Mouse (Mus musculus): ENCODE data around the gene Scn8a. TPM values are rescaled to one million over a fixed set of nuclear protein-coding genes. Genes with fewer than 3 reads are reported as not detected.

Gene Scn8a
- polyA plus RNA-seq, 1 experiment from 2014 or later = 11.6 TPM

DNA sequence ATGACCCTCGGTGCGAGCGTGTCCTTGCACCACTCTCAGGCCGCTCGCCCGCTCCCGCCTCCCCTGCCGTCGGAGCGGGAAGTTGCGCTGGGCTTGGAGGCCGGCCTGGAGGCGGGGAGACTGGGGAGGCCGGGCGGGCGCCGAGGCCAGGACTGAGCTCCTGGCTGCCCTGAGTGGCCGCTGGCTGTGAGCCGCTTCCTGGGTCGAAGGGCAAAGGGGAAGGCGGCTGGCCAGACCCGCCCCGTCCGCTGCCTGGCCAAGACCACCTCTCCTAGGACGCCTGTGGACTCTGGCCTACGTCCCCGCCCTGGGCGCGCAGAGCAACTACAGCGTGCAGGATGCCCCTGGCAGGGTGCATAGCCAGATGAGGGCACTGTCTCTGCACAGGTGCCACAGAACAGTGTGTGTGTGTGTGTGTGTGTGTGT, 209.1 kb downstream of the Scn8a start:
- under 1% methylated on average over 28 of the region's 30 CpGs for WGBS
- Histone ChIP-seq H3K9me3 (ENCODE audit: control insufficient read depth, low read length) (no peaks in the 10 kb centered on the region), H3K4me3 (ENCODE audit: low read depth, low read length) (peak overlapping the region; percentile 95), H3K4me1 (ENCODE audit: control insufficient read depth, insufficient read depth, low read length) (peaks cover 47% of the 10 kb centered on the region), H3K4me2 (peak overlapping the region; percentile 81), H3K27ac (ENCODE audit: low read depth, low read length) (peak overlapping the region; percentile 97), H3K9ac (ENCODE audit: low read length) (peak overlapping the region; percentile 97), H3K36me3 (ENCODE audit: control insufficient read depth, insufficient read depth, low read length) (no peaks in the 10 kb centered on the region), H3K27me3 (ENCODE audit: control insufficient read depth, insufficient read depth, low read length) (no peaks in the 10 kb centered on the region)
- ATAC-seq (ENCODE audit: low FRiP score) = peak; percentile 62
- peak; percentile 98 for DNase-seq (ENCODE audit: low spot score, missing footprints)

DNA sequence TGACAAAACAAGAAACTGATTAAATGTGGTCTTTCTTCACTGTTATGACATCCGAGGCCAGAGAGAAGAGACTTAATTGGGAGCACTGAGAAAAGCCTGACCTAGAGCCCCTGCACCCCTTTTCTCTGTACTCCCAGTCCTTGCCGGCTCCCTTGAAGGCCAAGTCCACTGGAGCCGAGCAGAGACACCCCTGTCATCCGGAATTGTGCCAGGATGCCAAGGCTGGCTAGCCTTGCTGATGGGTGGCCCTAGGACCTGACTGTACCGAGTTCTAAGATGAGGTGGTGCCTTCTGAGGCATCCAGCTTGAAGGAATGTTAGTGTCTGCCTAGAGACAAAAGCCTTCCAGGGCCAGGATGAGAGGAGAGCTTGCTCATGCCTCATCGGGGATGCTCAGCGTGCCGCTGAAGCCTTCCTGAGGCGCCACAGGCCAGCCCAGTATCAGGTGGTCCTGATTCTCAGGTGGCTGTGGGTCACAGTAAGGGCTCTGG, 210.4 kb downstream of the Scn8a start:
- DNase-seq (ENCODE audit: low spot score, missing footprints) (peak; percentile 80), ATAC-seq (ENCODE audit: low FRiP score) (no peak)
- Histone ChIP-seq H3K9me3 (ENCODE audit: control insufficient read depth, low read length) (no peaks in the 10 kb centered on the region), H3K36me3 (ENCODE audit: control insufficient read depth, insufficient read depth, low read length) (no peaks in the 10 kb centered on the region), H3K4me3 (ENCODE audit: low read depth, low read length) (no peak overlapping the region), H3K4me1 (ENCODE audit: control insufficient read depth, insufficient read depth, low read length) (peaks cover 42% of the 10 kb centered on the region), H3K4me2 (no peak overlapping the region), H3K9ac (ENCODE audit: low read length) (no peak overlapping the region), H3K27ac (ENCODE audit: low read depth, low read length) (no peak overlapping the region; the same call in 1 of the 2 replicates), H3K27me3 (ENCODE audit: control insufficient read depth, insufficient read depth, low read length) (no peaks in the 10 kb centered on the region)
- 77% methylated on average over 9 of the region's 9 CpGs for WGBS

DNA sequence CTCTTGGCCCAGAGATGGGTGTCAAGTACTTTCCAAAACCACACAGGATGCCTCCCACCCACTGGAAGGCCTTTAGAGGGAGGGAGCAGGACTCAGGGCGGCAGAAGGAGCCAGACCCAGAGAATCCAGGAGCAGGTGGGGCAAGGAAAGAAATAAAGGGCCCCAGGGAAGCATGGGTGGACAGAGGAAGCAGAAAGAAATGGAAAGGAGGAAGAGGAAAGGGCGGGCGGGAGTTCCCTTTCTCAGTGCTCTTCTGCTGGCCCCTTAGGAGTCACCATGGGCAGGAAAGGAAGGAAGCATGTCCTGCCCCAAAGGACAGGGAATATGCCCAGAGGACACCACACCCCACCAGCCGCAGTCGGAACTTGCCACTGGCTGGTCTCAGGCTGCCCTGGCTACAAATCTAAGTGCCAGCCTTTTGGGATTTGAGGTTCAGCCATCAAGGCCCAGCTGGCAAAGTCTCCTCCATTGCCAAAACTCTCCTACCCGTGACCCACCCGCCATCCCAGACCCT, 211.4 kb downstream of the Scn8a start:
- Histone ChIP-seq H3K4me3 (ENCODE audit: low read depth, low read length) (no peak overlapping the region), H3K27ac (ENCODE audit: low read depth, low read length) (no peak overlapping the region), H3K4me2 (no peak overlapping the region), H3K9me3 (ENCODE audit: control insufficient read depth, low read length) (no peaks in the 10 kb centered on the region), H3K36me3 (ENCODE audit: control insufficient read depth, insufficient read depth, low read length) (no peaks in the 10 kb centered on the region), H3K27me3 (ENCODE audit: control insufficient read depth, insufficient read depth, low read length) (no peaks in the 10 kb centered on the region), H3K9ac (ENCODE audit: low read length) (no peak overlapping the region), H3K4me1 (ENCODE audit: control insufficient read depth, insufficient read depth, low read length) (peaks cover 32% of the 10 kb centered on the region)
- 82% methylated on average over 7 of the region's 7 CpGs for WGBS
- ATAC-seq (ENCODE audit: low FRiP score) (no peak), DNase-seq (ENCODE audit: low spot score, missing footprints) (peak; percentile 51)

DNA sequence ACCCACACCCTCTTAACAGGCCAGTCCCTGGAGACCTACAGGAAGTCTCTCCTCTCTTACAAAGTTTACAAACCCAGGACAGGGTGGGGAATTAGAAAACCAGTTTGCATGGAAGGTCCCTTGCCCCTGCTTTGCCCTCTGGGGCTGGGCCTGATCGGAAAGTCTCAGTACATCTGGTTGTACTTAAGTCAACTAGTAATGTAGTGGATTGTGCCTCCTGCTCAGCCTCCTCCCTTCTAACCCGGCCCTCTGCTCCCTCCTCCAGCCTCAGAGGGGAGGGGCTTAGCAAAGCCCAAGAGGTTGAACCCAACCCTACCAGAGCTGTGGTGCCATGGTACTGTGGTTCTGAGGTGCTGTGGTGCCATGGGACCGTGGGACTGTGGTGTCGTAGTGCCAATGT, 212.6 kb downstream of the Scn8a start:
- WGBS = 58% methylated on average over 4 of the region's 4 CpGs
- H3K27me3 ChIP-seq (ENCODE audit: control insufficient read depth, insufficient read depth, low read length) = no peaks in the 10 kb centered on the region

DNA sequence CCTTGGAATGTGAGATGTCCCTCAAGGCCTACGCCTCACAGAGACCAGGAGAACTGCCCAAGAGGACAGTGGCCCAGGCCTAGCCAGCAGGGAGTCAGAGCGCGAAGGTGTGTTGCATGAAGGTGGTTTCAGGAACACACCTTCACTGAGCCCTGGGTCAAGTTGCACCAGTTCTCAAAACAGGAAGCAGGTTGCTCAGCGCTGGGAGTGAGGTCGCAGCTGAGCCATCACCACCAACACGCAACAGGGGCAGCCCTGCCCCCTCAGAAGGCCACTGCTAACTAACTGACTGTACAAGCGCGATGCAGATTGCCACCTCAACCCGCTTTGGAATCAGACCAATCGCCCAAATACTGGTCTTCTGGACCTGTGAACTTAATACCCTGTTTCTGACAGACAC, 214.8 kb downstream of the Scn8a start:
- Histone ChIP-seq H3K4me3 (ENCODE audit: low read depth, low read length) (no peak overlapping the region), H3K27ac (ENCODE audit: low read depth, low read length) (no peak overlapping the region), H3K4me2 (no peak overlapping the region), H3K36me3 (ENCODE audit: control insufficient read depth, insufficient read depth, low read length) (no peaks in the 10 kb centered on the region), H3K27me3 (ENCODE audit: control insufficient read depth, insufficient read depth, low read length) (no peaks in the 10 kb centered on the region), H3K9me3 (ENCODE audit: control insufficient read depth, low read length) (no peaks in the 10 kb centered on the region), H3K4me1 (ENCODE audit: control insufficient read depth, insufficient read depth, low read length) (peaks cover 15% of the 10 kb centered on the region), H3K9ac (ENCODE audit: low read length) (no peak overlapping the region)
- DNase-seq (ENCODE audit: low spot score, missing footprints) (peak; percentile 82), ATAC-seq (ENCODE audit: low FRiP score) (no peak)
- 84% methylated on average over 10 of the region's 10 CpGs for WGBS

More for the DNA sequence above, 212.6 kb downstream of the Scn8a start:
- DNase-seq (ENCODE audit: low spot score, missing footprints) = no peak
- Histone ChIP-seq H3K27ac (ENCODE audit: low read depth, low read length) (no peak overlapping the region), H3K4me2 (no peak overlapping the region), H3K4me1 (ENCODE audit: control insufficient read depth, insufficient read depth, low read length) (peaks cover 25% of the 10 kb centered on the region), H3K9ac (ENCODE audit: low read length) (no peak overlapping the region), H3K36me3 (ENCODE audit: control insufficient read depth, insufficient read depth, low read length) (no peaks in the 10 kb centered on the region), H3K9me3 (ENCODE audit: control insufficient read depth, low read length) (no peaks in the 10 kb centered on the region), H3K4me3 (ENCODE audit: low read depth, low read length) (no peak overlapping the region)
- no peak for ATAC-seq (ENCODE audit: low FRiP score)

DNA sequence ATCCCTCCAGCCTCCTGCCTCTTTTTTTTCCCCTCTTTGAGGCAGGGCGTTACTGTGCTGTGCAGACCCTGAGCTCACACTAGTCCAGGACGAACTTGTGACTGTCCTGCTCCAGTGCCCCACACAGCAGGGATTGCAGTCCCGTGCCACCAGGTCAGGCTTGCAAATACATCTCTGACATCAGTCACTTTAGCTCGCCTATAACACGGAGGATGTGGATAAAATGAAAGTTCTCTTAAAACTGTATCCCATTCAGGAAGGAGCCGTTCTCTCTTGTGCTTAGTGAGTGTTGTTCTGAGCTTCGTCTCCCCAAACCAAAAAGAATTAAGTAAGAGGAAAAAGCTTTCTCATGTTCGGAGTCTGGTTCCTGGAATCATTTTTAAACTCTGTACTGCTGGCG, 216.8 kb downstream of the Scn8a start:
- H3K27ac ChIP-seq (ENCODE audit: low read depth, low read length) = no peak overlapping the region
- H3K27me3 ChIP-seq (ENCODE audit: control insufficient read depth, insufficient read depth, low read length) = no peaks in the 10 kb centered on the region; the same call in 1 of the 2 replicates
- 77% methylated on average over 9 of the region's 9 CpGs for WGBS

DNA sequence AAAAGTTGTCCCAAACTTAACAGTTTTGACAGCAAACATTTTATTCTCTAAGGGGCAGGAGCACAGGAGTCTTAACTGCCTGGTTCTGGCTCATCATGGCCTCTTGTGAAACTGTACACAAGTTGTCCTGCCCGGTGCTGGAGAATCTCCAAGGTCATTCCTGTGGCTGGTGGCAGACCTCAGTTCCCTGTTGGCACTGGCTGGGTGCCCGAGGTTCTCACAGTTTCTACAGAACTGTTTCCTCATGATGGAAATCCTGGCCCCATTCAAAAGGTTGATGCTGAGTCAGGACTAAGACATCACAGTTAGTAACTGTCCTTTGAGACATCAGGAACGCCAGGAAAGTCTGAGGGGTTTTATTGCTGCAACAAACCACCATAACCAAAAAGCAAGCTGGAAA, 217.3 kb downstream of the Scn8a start:
- WGBS = 83% methylated on average over 3 of the region's 3 CpGs
- Histone ChIP-seq H3K9ac (ENCODE audit: low read length) (no peak overlapping the region), H3K36me3 (ENCODE audit: control insufficient read depth, insufficient read depth, low read length) (no peaks in the 10 kb centered on the region), H3K27ac (ENCODE audit: low read depth, low read length) (no peak overlapping the region), H3K4me1 (ENCODE audit: control insufficient read depth, insufficient read depth, low read length) (peaks cover under 1% of the 10 kb centered on the region), H3K9me3 (ENCODE audit: control insufficient read depth, low read length) (no peaks in the 10 kb centered on the region), H3K27me3 (ENCODE audit: control insufficient read depth, insufficient read depth, low read length) (no peaks in the 10 kb centered on the region; the same call in 1 of the 2 replicates), H3K4me2 (no peak overlapping the region), H3K4me3 (ENCODE audit: low read depth, low read length) (no peak overlapping the region)
- ATAC-seq (ENCODE audit: low FRiP score) (no peak), DNase-seq (ENCODE audit: low spot score, missing footprints) (peak; percentile 31)

More for the DNA sequence above, 216.8 kb downstream of the Scn8a start:
- no peak for ATAC-seq (ENCODE audit: low FRiP score)
- Histone ChIP-seq H3K4me1 (ENCODE audit: control insufficient read depth, insufficient read depth, low read length) (peaks cover 3% of the 10 kb centered on the region), H3K9me3 (ENCODE audit: control insufficient read depth, low read length) (no peaks in the 10 kb centered on the region), H3K9ac (ENCODE audit: low read length) (no peak overlapping the region), H3K4me3 (ENCODE audit: low read depth, low read length) (no peak overlapping the region), H3K4me2 (no peak overlapping the region), H3K36me3 (ENCODE audit: control insufficient read depth, insufficient read depth, low read length) (no peaks in the 10 kb centered on the region)
- peak; percentile 68 for DNase-seq (ENCODE audit: low spot score, missing footprints)

DNA sequence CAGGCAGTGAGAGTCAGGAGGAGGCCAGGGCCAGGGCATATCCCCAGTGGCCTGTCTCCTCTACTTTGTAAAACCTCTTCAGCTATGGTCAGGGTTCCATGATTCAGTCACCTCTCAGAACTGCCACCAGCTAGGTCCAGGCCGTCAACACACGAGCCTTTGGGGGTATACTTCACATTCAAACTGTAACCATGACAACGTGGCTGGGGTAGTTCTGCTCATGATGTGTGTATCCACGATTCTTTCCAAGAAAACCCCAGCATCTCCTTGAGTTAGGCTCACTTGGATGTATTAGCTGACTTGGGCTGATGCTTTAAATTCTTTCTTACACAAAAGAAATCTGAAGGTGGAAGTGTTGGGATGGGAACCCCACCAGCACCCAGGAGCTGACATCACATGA, 218.6 kb downstream of the Scn8a start:
- no peak overlapping the region for H3K4me2 ChIP-seq
- DNase-seq (ENCODE audit: low spot score, missing footprints) (peak; percentile 81), ATAC-seq (ENCODE audit: low FRiP score) (no peak)
- no peak overlapping the region for H3K9ac ChIP-seq (ENCODE audit: low read length)
- H3K4me1 ChIP-seq (ENCODE audit: control insufficient read depth, insufficient read depth, low read length) = peaks cover 12% of the 10 kb centered on the region
- no peaks in the 10 kb centered on the region; the same call in 1 of the 2 replicates for H3K27me3 ChIP-seq (ENCODE audit: control insufficient read depth, insufficient read depth, low read length)
- WGBS = 46% methylated on average over 4 of the region's 4 CpGs
- no peaks in the 10 kb centered on the region for H3K9me3 ChIP-seq (ENCODE audit: control insufficient read depth, low read length)
- H3K27ac ChIP-seq (ENCODE audit: low read depth, low read length) = no peak overlapping the region
- no peaks in the 10 kb centered on the region for H3K36me3 ChIP-seq (ENCODE audit: control insufficient read depth, insufficient read depth, low read length)
- no peak overlapping the region for H3K4me3 ChIP-seq (ENCODE audit: low read depth, low read length)

DNA sequence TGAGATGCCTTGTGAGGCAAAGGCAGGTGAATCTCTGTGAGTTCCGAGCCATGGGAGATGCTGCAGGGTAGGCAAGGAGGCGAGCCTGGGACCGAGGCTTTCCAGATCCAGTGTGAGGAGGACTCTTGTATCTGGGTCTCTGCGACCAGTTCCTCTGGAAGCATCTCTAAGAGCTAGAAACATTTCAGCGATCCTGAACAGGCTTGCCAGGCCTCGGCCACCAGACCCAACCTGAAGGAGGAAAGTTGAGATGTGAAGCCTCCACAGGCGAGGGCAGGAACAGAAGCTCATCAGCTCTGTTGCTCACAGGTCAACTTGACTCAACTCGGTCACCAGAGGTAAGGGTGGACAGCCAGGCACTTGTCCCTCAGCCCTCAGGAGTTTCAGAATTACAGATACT, 221.9 kb downstream of the Scn8a start:
- peak; percentile 75 for DNase-seq (ENCODE audit: low spot score, missing footprints)
- Histone ChIP-seq H3K9ac (ENCODE audit: low read length) (no peak overlapping the region), H3K9me3 (ENCODE audit: control insufficient read depth, low read length) (no peaks in the 10 kb centered on the region), H3K27ac (ENCODE audit: low read depth, low read length) (no peak overlapping the region), H3K36me3 (ENCODE audit: control insufficient read depth, insufficient read depth, low read length) (no peaks in the 10 kb centered on the region), H3K27me3 (ENCODE audit: control insufficient read depth, insufficient read depth, low read length) (peaks cover 3% of the 10 kb centered on the region; the same call in 1 of the 2 replicates), H3K4me3 (ENCODE audit: low read depth, low read length) (no peak overlapping the region), H3K4me1 (ENCODE audit: control insufficient read depth, insufficient read depth, low read length) (peaks cover 22% of the 10 kb centered on the region), H3K4me2 (no peak overlapping the region)
- WGBS = 88% methylated on average over 8 of the region's 8 CpGs
- no peak for ATAC-seq (ENCODE audit: low FRiP score)
